Mouse (Mus musculus) embryo, embryonic 10.5 days (tissue): ENCODE measurements around the gene Glb1l2.

Experiments used
- DNase-seq: peaks from one replicate; pipeline ENCODE4 v3.0.0-alpha.2; 2015; ENCODE audit warnings: low spot score

The Glb1l2 gene

GRCm38 (mm10) chr9:26805935-26806666 is at the start of gene Glb1l2:
Glb1l2 (minus strand) TSS chr9:26806468.
- DNase-seq = peak; percentile 98

GRCm38 (mm10) chr9:26831089-26831488 is 24.8 kb upstream of the Glb1l2 start:
- no peak for DNase-seq

GRCm38 (mm10) chr9:26819942-26820341 is 13.7 kb upstream of the Glb1l2 start:
- DNase-seq = no peak

GRCm38 (mm10) chr9:26808735-26809134 is 2.5 kb upstream of the Glb1l2 start:
- DNase-seq = no peak

GRCm38 (mm10) chr9:26804321-26804720 is 1.9 kb downstream of the Glb1l2 start:
- DNase-seq = no peak

GRCm38 (mm10) chr9:26800357-26800756 is 5.9 kb downstream of the Glb1l2 start:
- no peak for DNase-seq

- no peak for DNase-seq
Measured at GRCm38 (mm10) chr9:26798731-26799130, 7.5 kb downstream of the Glb1l2 start.

GRCm38 (mm10) chr9:26798205-26798604 is 8.1 kb downstream of the Glb1l2 start:
- no peak for DNase-seq

- no peak for DNase-seq
Measured at GRCm38 (mm10) chr9:26792829-26793228, 13.4 kb downstream of the Glb1l2 start.

GRCm38 (mm10) chr9:26783414-26783975 is 22.8 kb downstream of the Glb1l2 start:
- no peak for DNase-seq

- DNase-seq = no peak
Measured at GRCm38 (mm10) chr9:26778421-26778820, 27.8 kb downstream of the Glb1l2 start.

GRCm38 (mm10) chr9:26776122-26776902 is 30.0 kb downstream of the Glb1l2 start:
- DNase-seq = peak; percentile 82

GRCm38 (mm10) chr9:26775700-26776099 is 30.6 kb downstream of the Glb1l2 start:
- no peak for DNase-seq

GRCm38 (mm10) chr9:26768181-26768580 is 38.1 kb downstream of the Glb1l2 start:
- DNase-seq = no peak

GRCm38 (mm10) chr9:26762477-26762876 is 43.8 kb downstream of the Glb1l2 start:
- DNase-seq = no peak

- DNase-seq = no peak
Measured at GRCm38 (mm10) chr9:26760576-26760975, 45.7 kb downstream of the Glb1l2 start.

GRCm38 (mm10) chr9:26760081-26760480 is 46.2 kb downstream of the Glb1l2 start:
- peak; percentile 57 for DNase-seq

- DNase-seq = no peak
Measured at GRCm38 (mm10) chr9:26748893-26749292, 57.4 kb downstream of the Glb1l2 start.

- no peak for DNase-seq
Measured at GRCm38 (mm10) chr9:26747121-26747520, 59.1 kb downstream of the Glb1l2 start.

- no peak for DNase-seq
Measured at GRCm38 (mm10) chr9:26742817-26743216, 63.5 kb downstream of the Glb1l2 start.

- DNase-seq = no peak
Measured at GRCm38 (mm10) chr9:26737116-26737515, 69.2 kb downstream of the Glb1l2 start.

GRCm38 (mm10) chr9:26733986-26734385 is 72.3 kb downstream of the Glb1l2 start:
- DNase-seq = peak; percentile 44
